Mouse (Mus musculus) neural tube, embryonic 15.5 days (tissue): ENCODE data around the gene Cd22. TPM values are rescaled to one million over a fixed set of nuclear protein-coding genes. Genes with fewer than 3 reads are reported as not detected.

ENCODE experiments used
- ATAC-seq: fragments of 200-750 bp; cut with Nextera tagmentation; 2 replicates; pipeline ENCODE4 v1.8.0; 2017; ENCODE audit warnings: mild to moderate bottlenecking, moderate TSS enrichment, moderate library complexity; ENCODE audit not compliant: low FRiP score
- H3K27ac ChIP-seq: fragments of 300-500 bp; sonication (generic); replicated peaks from 2 replicates; pipeline ENCODE4 v1.5.1; 2015; ENCODE audit warnings: mild to moderate bottlenecking, inconsistent platforms
- H3K27me3 ChIP-seq: fragments of 300-500 bp; sonication (generic); replicated peaks from 2 replicates; pipeline ENCODE4 v1.6.1; 2015; ENCODE audit warnings: inconsistent platforms
- H3K36me3 ChIP-seq: fragments of 300-500 bp; sonication (generic); 2 replicates; pipeline ENCODE4 v1.6.1; 2015; ENCODE audit warnings: inconsistent platforms
- H3K4me1 ChIP-seq: fragments of 300-500 bp; sonication (generic); 2 replicates; pipeline ENCODE4 v1.6.1; 2015; ENCODE audit warnings: inconsistent platforms
- H3K4me2 ChIP-seq: fragments of 300-500 bp; sonication (generic); 2 replicates; pipeline ENCODE4 v1.6.1; 2015; ENCODE audit warnings: inconsistent platforms, mild to moderate bottlenecking, moderate library complexity
- H3K4me3 ChIP-seq: fragments of 300-500 bp; sonication (generic); replicated peaks from 2 replicates; pipeline ENCODE4 v1.5.1; 2015; ENCODE audit warnings: mild to moderate bottlenecking, inconsistent platforms
- H3K9ac ChIP-seq: fragments of 300-500 bp; sonication (generic); replicated peaks from 2 replicates; pipeline ENCODE4 v1.6.1; 2015; ENCODE audit warnings: mild to moderate bottlenecking, inconsistent platforms
- H3K9me3 ChIP-seq: fragments of 300-500 bp; sonication (generic); replicated peaks from 2 replicates; pipeline ENCODE4 v1.6.1; 2016; ENCODE audit warnings: inconsistent platforms
- WGBS: fragments of 180-500 bp; shearing (Covaris S2); methylation state at CpG from one replicate; pipeline ENCODE4 v1.1.7; 2015; ENCODE audit warnings: mixed read lengths; 5-methylcytosine and 5-hydroxymethylcytosine counted together
- polyA plus RNA-seq: library from polyadenylated mRNA; unstranded; fragments of >200 nt; fragmentation: Nextera tagmentation; extraction: Ambion mirVana; gene quantifications from 2 replicates; pipeline ENCODE4 v1.2.1, GENCODE M21; 2015

Gene Cd22
- polyA plus RNA-seq, 1 experiment from 2014 or later = 0.10 TPM

- H3K9me3 ChIP-seq = no peaks in the 10 kb centered on the region
- no peak overlapping the region for H3K27ac ChIP-seq
- H3K4me3 ChIP-seq = peak overlapping the region; percentile 33
- peaks cover 4% of the 10 kb centered on the region; the same call in 1 of the 2 replicates for H3K4me1 ChIP-seq
- 9% methylated on average over 14 of the region's 16 CpGs for WGBS
- H3K4me2 ChIP-seq = peak overlapping the region; percentile 57
- ATAC-seq = peak; percentile 86
- H3K27me3 ChIP-seq = 0 out of 2 replicates have a peak, but pooled peaks cover 4% of the 10 kb centered on the region
- peak overlapping the region; percentile 37; the same call in 1 of the 2 replicates for H3K9ac ChIP-seq
- H3K36me3 ChIP-seq = no peaks in the 10 kb centered on the region
These were observed 20.3 kb downstream of the Cd22 start for GRCm38 (mm10) chr7:30859635-30860402.

DNA sequence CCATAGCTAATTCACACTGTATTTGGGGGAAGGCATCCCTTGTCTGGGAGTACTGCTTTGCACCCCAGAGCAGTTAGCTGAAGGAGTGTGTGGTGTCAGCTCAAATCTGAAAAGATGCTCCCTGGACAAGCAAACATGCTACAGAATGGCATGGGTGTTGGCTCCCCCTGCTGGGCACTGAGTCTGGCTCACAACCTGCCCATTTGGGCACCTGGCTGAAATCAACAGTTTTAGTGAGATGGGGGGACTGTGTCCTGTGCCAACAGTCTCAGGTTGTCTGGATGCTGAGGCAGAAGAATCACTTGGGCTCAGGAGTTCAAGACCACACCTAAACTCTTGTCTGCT is 20.9 kb downstream of the Cd22 start:
- no peaks in the 10 kb centered on the region for H3K36me3 ChIP-seq
- peak overlapping the region; percentile 57; the same call in 1 of the 2 replicates for H3K4me2 ChIP-seq
- H3K4me3 ChIP-seq = no peak overlapping the region
- H3K27me3 ChIP-seq = 0 out of 2 replicates have a peak, but pooled peaks cover 5% of the 10 kb centered on the region
- H3K4me1 ChIP-seq = peaks cover 4% of the 10 kb centered on the region; the same call in 1 of the 2 replicates
- no peak overlapping the region for H3K9ac ChIP-seq
- peak; percentile 56 for ATAC-seq
- no peak overlapping the region for H3K27ac ChIP-seq
- no peaks in the 10 kb centered on the region for H3K9me3 ChIP-seq

GRCm38 (mm10) chr7:30857746-30858145 is 22.4 kb downstream of the Cd22 start:
- Histone ChIP-seq H3K36me3 (no peaks in the 10 kb centered on the region), H3K4me2 (no peak overlapping the region)
- no peak for ATAC-seq

GRCm38 (mm10) chr7:30856078-30856477 is 24.1 kb downstream of the Cd22 start, which contains the start of gene Ffar3:
TSS of gene Ffar3 (minus strand) at chr7:30856178.
- Histone ChIP-seq H3K4me3 (no peak within 1 kb of the TSS), H3K9me3 (no peaks in the 10 kb centered on the region), H3K4me2 (no peak within 1 kb of the TSS), H3K27me3 (0 out of 2 replicates have a peak, but pooled peaks cover 5% of the 10 kb centered on the region), H3K4me1 (peaks cover 4% of the 10 kb centered on the region; the same call in 1 of the 2 replicates), H3K9ac (no peak within 1 kb of the TSS), H3K36me3 (no peaks in the 10 kb centered on the region), H3K27ac (no peak within 1 kb of the TSS)
- no peak for ATAC-seq
- 85% methylated on average over 6 of the region's 6 CpGs for WGBS

More at GRCm38 (mm10) chr7:30857746-30858145, 22.4 kb downstream of the Cd22 start:
- Histone ChIP-seq H3K27me3 (0 out of 2 replicates have a peak, but pooled peaks cover 5% of the 10 kb centered on the region), H3K4me1 (peaks cover 4% of the 10 kb centered on the region; the same call in 1 of the 2 replicates), H3K9me3 (no peaks in the 10 kb centered on the region), H3K4me3 (no peak overlapping the region), H3K9ac (no peak overlapping the region), H3K27ac (no peak overlapping the region)
- 61% methylated on average over 1 of the region's 1 CpGs for WGBS

DNA sequence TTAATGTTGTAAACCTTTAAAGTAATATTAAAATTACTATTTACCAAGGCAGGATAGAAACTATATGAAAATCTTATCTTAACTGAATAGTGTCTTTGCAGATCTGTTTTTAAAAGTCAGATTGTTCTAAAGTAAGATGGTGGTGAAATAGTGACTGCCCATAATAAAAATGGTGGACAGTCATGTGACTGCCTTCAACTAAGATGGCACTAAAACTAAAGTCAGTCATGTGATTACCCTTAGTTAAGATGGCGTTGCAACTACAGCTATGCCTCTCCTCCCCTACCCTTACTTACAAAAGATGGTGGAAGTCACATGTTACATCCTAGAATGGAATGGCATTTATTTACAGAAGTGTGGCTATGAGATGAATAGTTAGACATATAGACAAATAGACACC is 28.7 kb downstream of the Cd22 start:
- Histone ChIP-seq H3K9me3 (no peaks in the 10 kb centered on the region), H3K36me3 (no peaks in the 10 kb centered on the region), H3K4me2 (no peak overlapping the region), H3K4me3 (no peak overlapping the region), H3K27ac (no peak overlapping the region), H3K4me1 (no peaks in the 10 kb centered on the region), H3K27me3 (0 out of 2 replicates have a peak, but pooled peaks cover 5% of the 10 kb centered on the region), H3K9ac (no peak overlapping the region)
- ATAC-seq = no peak
- WGBS = 84% methylated on average over 1 of the region's 1 CpGs

DNA sequence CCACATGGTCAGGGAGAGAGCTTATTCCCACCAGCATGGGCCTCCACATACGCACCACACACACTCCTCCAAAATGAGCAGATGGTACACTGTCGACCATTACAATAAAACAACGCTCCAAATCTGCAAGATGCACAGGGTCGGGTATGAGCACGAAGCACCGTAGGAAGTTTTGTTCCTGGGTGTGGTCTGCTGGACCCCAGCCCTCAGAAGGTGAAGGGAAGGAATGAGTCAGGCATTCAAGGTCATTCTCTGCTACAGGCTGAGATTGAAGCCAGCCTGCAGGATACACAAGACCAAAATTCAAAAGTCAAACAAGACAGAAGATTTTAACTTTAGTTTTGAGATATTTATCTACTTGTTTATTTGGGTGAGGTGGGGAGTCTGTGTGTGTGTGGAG is 32.2 kb downstream of the Cd22 start:
- no peak for ATAC-seq
- peaks cover 22% of the 10 kb centered on the region for H3K4me1 ChIP-seq
- 61% methylated on average over 6 of the region's 6 CpGs for WGBS
- no peak overlapping the region for H3K4me3 ChIP-seq
- no peaks in the 10 kb centered on the region for H3K27me3 ChIP-seq
- no peak overlapping the region for H3K27ac ChIP-seq
- no peak overlapping the region for H3K4me2 ChIP-seq
- H3K9me3 ChIP-seq = no peaks in the 10 kb centered on the region
- no peak overlapping the region for H3K9ac ChIP-seq
- no peaks in the 10 kb centered on the region for H3K36me3 ChIP-seq

- Histone ChIP-seq H3K9ac (no peak overlapping the region), H3K27me3 (no peaks in the 10 kb centered on the region), H3K4me2 (no peak overlapping the region), H3K4me1 (peaks cover 22% of the 10 kb centered on the region), H3K4me3 (no peak overlapping the region), H3K36me3 (no peaks in the 10 kb centered on the region), H3K9me3 (no peaks in the 10 kb centered on the region), H3K27ac (no peak overlapping the region)
- no peak for ATAC-seq
- 86% methylated on average over 5 of the region's 5 CpGs for WGBS
These were observed 32.8 kb downstream of the Cd22 start for GRCm38 (mm10) chr7:30847386-30847785.

DNA sequence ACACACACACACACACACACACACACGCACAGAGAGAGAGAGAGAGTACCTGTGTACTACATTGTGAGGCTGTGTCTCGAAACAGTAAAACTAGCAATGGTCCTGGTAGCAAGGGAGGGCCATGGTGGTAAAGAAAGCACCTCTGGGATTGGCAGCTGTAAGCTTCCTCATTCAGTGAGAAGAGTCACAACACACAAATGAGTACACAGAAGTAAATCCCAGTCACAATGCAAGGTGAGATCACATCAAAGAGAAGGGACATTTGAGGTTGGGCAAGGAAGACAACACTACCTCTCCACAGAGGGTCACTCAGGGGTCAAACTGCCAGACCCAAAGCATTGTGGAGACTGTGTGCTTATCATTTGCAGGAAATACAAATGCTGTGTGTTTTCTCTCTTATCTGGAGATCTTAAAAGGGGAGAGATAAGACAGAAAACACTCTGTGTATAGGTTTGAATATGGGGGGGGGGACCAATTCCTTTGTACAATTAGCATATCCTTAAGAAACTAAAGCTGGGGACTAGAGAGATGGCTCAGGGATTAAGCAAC is 33.6 kb downstream of the Cd22 start:
- Histone ChIP-seq H3K9me3 (no peaks in the 10 kb centered on the region), H3K4me1 (peaks cover 22% of the 10 kb centered on the region), H3K4me2 (no peak overlapping the region), H3K27ac (no peak overlapping the region), H3K36me3 (no peaks in the 10 kb centered on the region), H3K4me3 (no peak overlapping the region), H3K9ac (no peak overlapping the region), H3K27me3 (no peaks in the 10 kb centered on the region)
- WGBS = 78% methylated on average over 2 of the region's 2 CpGs
- no peak for ATAC-seq

DNA sequence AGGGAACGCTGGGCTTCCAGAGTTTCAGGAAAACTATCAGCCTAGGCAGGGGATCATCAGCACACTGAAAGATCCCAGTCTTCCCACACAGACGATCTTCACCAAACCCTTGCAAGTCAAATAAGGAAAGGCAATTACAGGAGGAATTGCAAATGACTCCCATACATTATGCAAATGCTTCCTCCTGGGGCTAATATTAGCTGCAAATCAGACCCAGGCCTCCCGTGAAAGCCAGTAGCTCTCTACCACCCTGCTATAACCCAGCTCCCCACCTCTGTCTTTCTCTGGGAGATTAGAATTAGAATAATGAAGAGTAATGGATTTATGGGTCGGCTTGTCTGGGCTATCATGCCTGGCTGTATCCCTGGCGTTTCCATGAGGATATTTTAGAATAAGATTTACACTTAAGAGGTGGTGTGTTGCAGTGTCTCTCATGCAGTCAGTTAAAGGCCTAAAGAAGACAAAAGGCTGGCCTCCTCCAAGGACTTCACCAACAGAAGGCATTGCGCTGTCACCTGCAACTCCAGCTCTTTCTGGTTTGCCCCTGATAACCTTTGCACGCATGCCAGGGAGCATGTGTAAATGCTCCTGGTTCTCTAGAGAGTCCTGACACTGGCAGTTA is 35.4 kb downstream of the Cd22 start:
- WGBS = 9% methylated on average over 7 of the region's 7 CpGs
- H3K4me2 ChIP-seq = no peak overlapping the region
- peak overlapping the region; percentile 74 for H3K27ac ChIP-seq
- peak; percentile 68 for ATAC-seq
- H3K4me3 ChIP-seq = no peak overlapping the region
- H3K27me3 ChIP-seq = no peaks in the 10 kb centered on the region
- no peaks in the 10 kb centered on the region for H3K9me3 ChIP-seq
- no peaks in the 10 kb centered on the region for H3K36me3 ChIP-seq
- no peak overlapping the region for H3K9ac ChIP-seq
- H3K4me1 ChIP-seq = peaks cover 22% of the 10 kb centered on the region

DNA sequence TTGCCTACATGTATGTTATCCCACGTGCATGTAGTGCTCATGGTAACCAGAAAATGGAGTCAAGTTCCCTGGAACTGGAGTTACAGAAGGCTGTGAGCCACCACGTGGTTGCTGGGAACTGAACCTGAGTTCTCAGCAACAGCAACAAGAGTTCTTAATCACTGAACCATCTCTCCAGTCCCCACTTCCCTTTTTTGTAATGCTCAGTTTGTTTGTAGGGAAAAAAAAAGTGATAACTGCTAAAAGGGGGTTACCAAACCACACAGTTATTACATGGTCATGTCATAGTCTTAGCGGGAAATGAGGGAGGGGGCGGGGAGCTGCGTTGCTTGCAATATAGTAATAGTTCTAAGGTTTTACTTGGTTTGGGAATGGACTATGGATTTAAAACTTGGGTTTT is 38.0 kb downstream of the Cd22 start:
- no peak for ATAC-seq
- H3K36me3 ChIP-seq = no peaks in the 10 kb centered on the region

GRCm38 (mm10) chr7:30841379-30841778 is 38.8 kb downstream of the Cd22 start:
- Histone ChIP-seq H3K4me1 (peaks cover 22% of the 10 kb centered on the region), H3K9me3 (no peaks in the 10 kb centered on the region), H3K9ac (no peak overlapping the region), H3K36me3 (no peaks in the 10 kb centered on the region), H3K27me3 (no peaks in the 10 kb centered on the region), H3K27ac (no peak overlapping the region), H3K4me2 (no peak overlapping the region), H3K4me3 (no peak overlapping the region)
- no peak for ATAC-seq
- WGBS = 82% methylated on average over 4 of the region's 4 CpGs

More for the DNA sequence above, 38.0 kb downstream of the Cd22 start:
- WGBS = 91% methylated on average over 5 of the region's 5 CpGs
- no peaks in the 10 kb centered on the region for H3K9me3 ChIP-seq
- no peak overlapping the region for H3K4me2 ChIP-seq
- no peaks in the 10 kb centered on the region for H3K27me3 ChIP-seq
- H3K9ac ChIP-seq = no peak overlapping the region
- H3K4me1 ChIP-seq = peaks cover 22% of the 10 kb centered on the region
- H3K4me3 ChIP-seq = no peak overlapping the region
- no peak overlapping the region for H3K27ac ChIP-seq

- ATAC-seq = no peak
- Histone ChIP-seq H3K9ac (no peak overlapping the region), H3K9me3 (no peaks in the 10 kb centered on the region), H3K27ac (no peak overlapping the region), H3K27me3 (no peaks in the 10 kb centered on the region), H3K4me1 (peaks cover 18% of the 10 kb centered on the region), H3K4me3 (no peak overlapping the region), H3K36me3 (no peaks in the 10 kb centered on the region), H3K4me2 (no peak overlapping the region)
- WGBS = 72% methylated on average over 3 of the region's 3 CpGs
These were observed 39.8 kb downstream of the Cd22 start for GRCm38 (mm10) chr7:30840306-30840705.
